Mouse (Mus musculus) layer of hippocampus, adult 18-20 months (tissue): ENCODE measurements around the gene Mertk. TPM values are rescaled to one million over a fixed set of nuclear protein-coding genes. Genes with fewer than 3 reads are reported as not detected.

Experiments used
- DNase-seq, 2 experiments: peaks; one replicate each; pipeline ENCODE4 v3.0.0; 2022; ENCODE audit warnings: low spot score in 2 of 2
- total RNA-seq, 2 experiments: library from RNA; stranded (reverse); gene quantifications; 2 replicates each; pipeline ENCODE4 v1.2.3; 2021

Mertk gene
- total RNA-seq, 2 experiments from 2014 or later, result 33.9 to 36.7 TPM

GRCm38 (mm10) chr2:128817786-128818681, 119.3 kb downstream of the Mertk start, which contains the start of gene Tmem87b:
Gene Tmem87b (plus strand): TSS chr2:128818118.
- DNase-seq, result peak; percentile 96 to 97

GRCm38 (mm10) chr2:128818956-128819643, 120.3 kb downstream of the Mertk start:
- no peak for DNase-seq

DNA sequence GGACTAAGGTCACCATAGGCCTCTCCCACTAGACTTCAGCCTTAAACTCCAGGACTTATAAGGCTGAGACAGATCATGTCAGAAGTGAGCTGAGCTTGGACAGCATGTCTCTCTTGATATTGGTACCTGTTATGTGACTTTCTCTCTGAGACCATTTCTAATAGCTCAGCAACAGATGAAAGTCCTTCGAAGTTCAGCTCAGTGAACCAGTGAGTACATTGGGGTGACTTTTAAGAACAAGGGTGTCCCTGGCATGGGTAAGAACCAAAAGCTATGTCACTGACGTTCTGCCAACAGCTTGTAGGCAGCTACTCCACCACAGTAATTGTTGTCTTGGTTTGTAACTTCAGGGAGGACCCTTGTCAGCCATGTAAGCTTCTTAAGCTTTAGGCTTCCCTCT, 121.9 kb downstream of the Mertk start:
- DNase-seq, result no peak

GRCm38 (mm10) chr2:128823893-128824292, 125.1 kb downstream of the Mertk start:
- no peak for DNase-seq

- DNase-seq, result no peak
Observed at GRCm38 (mm10) chr2:128827787-128828186, 129.0 kb downstream of the Mertk start.

DNA sequence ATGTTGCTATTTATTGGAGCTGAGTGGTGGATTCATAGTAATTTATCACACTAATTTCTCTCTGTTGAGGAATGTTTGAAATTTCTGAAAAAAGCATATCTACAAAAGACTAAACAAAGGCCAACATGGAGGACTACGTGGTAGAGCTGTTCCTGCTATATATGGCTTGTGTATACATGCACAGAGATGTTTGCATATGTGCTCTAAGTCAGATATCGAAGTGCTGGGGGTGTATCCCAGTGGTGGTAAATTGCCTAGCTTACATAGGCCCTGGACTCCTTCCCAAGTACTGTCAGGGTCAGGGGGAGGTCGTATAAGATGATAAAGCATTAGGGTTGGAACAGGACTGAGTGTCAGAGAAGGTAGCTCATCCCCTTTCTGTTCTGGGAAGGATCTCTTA, 133.9 kb downstream of the Mertk start:
- DNase-seq, result no peak

DNA sequence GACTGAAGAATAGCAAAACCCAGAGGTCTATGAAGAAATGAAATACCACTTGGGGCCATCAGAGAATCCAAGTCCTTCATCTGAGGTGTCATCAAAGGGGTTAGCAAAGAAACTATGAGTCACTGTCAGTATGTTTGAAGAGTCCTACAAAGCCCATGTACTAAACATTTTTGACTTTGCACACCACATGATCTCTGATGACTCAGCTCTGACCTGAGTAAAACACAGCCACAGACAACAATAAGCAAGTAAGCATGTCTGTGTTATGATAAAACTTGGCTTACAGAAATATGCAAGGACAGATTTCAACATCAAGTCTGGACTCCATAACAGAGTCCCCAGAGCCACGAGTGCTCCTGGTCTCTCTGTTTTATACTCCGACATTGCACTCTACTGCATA, 134.3 kb downstream of the Mertk start:
- DNase-seq, result no peak

DNA sequence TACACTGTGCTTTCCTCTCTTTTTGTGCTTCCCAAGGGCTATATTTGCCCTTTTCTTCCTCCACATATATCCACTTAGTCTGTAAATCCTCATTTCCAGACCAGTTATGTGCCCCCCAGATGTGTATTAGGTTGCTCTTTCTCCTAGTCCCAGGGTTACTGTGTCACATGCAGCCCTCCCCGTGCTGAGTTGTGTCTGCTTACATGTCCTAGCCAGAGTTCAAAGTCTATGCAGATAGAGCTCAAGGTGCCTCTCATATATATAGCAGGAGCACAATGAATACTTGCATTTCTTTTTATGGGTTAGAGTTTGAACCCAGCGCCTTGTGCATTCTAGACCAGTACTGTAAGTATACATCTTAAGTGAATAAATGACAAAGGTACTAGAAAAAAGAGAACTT, 134.7 kb downstream of the Mertk start:
- DNase-seq, result no peak

GRCm38 (mm10) chr2:128837531-128837930, 138.8 kb downstream of the Mertk start:
- no peak for DNase-seq

- no peak for DNase-seq
Observed at GRCm38 (mm10) chr2:128838611-128839010, 139.9 kb downstream of the Mertk start.

- DNase-seq, result no peak
Observed at GRCm38 (mm10) chr2:128839501-128839900, 140.7 kb downstream of the Mertk start.

DNA sequence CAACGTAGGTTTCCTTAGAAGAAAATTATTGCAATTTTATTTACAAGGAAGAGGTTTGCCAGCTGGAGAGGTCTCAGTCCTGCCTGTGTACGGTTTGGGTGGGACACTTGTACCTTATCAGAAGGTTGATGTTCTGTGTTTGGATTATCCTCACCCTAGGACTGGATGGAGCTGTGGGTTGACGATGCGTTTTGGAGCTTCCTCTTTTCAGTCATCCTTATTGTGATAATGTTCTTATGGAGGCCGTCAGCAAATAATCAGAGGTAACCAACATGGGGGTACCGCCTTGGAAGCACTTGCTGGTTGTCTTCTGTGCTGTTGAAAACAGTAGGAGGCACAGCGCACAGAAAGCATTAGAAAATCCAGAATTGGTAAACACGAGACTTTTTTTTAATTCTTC, 143.7 kb downstream of the Mertk start:
- DNase-seq, result no peak

- DNase-seq, result no peak
Observed at GRCm38 (mm10) chr2:128850036-128850435, 151.3 kb downstream of the Mertk start.

Other genes starting within 250 kb of the Mertk start
- gene Spdye4c, start 107.7 kb upstream of the Mertk start, total RNA-seq, result not detected
- gene Anapc1, start 11.6 kb upstream of the Mertk start, total RNA-seq, result 10 to 100 TPM; 59.9 to 63.2 TPM
- 10 to 100 TPM; 31.8 to 37.8 TPM for gene Tmem87b, start 119.2 kb downstream of the Mertk start, total RNA-seq
- gene Fbln7, start 164.0 kb downstream of the Mertk start, total RNA-seq, result 1 to 10 TPM in 1 of 2 experiments, under 1 TPM in 1; 0.71 to 1.1 TPM
- 1 to 10 TPM; 5.0 to 6.4 TPM for gene Zc3h8, start 245.1 kb downstream of the Mertk start, total RNA-seq